Mouse (Mus musculus) adrenal gland, postnatal 4 days (tissue): ENCODE data around the gene Gpd2. TPM values are rescaled to one million over a fixed set of nuclear protein-coding genes. Genes with fewer than 3 reads are reported as not detected.

Experiments
- DNase-seq, 2 experiments: peaks; one replicate each; pipeline ENCODE4 v3.0.0; 2021 to 2022; ENCODE audit warnings: low spot score in 2 of 2, mixed read lengths in 2 of 2
- long read RNA-seq, 2 experiments: library from polyadenylated mRNA; stranded (forward); transcript quantifications; one replicate each; pipeline ENCODE4 v2.0.0; 2021
- total RNA-seq, 2 experiments: library from RNA; stranded (reverse); gene quantifications; 2 replicates each; pipeline ENCODE4 v1.2.3; 2021

Gene Gpd2
- total RNA-seq, result 10 to 100 TPM; 25.1 to 32.7 TPM
- long read RNA-seq, experiment 1, full-length matches to known transcripts, result 2 of 2 reads
- long read RNA-seq, experiment 1, partial matches to known transcripts, result 0 of 2 reads
- long read RNA-seq, experiment 1, other reads (novel, unspliced or antisense), result 0 of 2 reads
- long read RNA-seq, experiment 2, full-length matches to known transcripts, result 37 of 47 reads
- long read RNA-seq, experiment 2, partial matches to known transcripts, result 3 of 47 reads
- long read RNA-seq, experiment 2, other reads (novel, unspliced or antisense), result 7 of 47 reads

- no peak for DNase-seq
These were observed at the start of gene Gpd2 for GRCm38 (mm10) chr2:57237475-57237919. Gene Gpd2 (plus strand): TSS chr2:57237635.

DNA sequence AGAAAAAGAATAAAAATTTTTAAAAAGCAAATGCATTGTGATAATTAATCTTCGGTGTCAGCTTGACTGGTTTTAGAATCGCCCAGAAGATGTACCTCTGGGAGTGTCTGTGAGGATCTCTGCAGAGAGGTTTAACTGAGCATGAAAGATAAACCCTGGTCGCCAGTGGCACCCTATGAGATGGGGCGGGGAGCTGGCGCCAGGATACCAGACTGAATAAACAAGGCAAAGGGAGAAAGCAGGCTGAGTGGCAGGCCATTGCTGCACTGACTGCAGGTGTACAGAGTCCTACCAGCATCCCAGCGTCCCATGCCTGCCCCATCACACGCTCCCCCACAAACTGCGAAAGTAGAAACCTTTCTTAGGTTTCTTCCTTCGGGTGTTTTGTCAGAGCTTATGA, 49.2 kb upstream of the Gpd2 start:
- no peak for DNase-seq

- no peak for DNase-seq
These were observed 46.6 kb upstream of the Gpd2 start for GRCm38 (mm10) chr2:57190884-57191283.

DNA sequence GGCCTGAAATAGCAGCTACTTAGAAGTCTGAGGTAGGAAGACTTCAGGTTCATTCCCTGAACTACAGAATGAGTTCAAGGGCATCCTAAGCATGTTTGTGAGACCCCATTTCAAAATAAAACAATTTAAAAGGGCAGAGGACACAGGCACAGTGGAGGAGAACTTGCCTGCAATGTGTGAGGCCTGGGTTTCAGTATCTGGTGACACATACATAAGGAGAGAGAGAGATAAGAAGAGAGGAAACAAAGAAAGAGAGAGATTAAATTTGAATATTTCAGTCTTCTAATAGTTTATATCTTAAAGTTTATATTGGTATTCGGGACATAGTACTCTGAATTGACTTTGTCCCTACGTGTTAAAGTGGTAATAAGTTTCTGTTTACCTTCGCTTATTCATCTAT, 38.4 kb upstream of the Gpd2 start:
- DNase-seq, result no peak

GRCm38 (mm10) chr2:57208472-57209083, 28.9 kb upstream of the Gpd2 start:
- no peak for DNase-seq

- DNase-seq, result no peak
These were observed 26.1 kb upstream of the Gpd2 start for GRCm38 (mm10) chr2:57211049-57212001.

DNA sequence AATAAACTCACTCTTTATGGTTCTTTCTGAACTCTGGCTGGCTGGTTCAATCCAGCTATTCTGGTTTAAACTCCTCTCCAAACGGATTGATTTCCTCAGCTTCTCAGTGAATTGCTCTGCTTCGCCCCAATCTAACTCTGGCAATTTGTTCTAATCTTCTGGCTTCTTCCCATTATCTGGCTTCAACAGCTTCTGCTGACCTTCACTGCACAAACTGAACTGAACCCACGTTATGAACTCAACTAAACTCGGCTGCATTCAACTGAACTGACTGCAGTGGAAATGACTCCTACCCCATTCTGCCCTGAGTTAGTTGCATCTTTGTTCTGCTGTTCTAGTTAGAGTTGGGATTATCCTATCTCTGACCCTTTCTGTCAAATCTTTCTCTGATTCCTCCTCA, 24.1 kb upstream of the Gpd2 start:
- no peak for DNase-seq

DNA sequence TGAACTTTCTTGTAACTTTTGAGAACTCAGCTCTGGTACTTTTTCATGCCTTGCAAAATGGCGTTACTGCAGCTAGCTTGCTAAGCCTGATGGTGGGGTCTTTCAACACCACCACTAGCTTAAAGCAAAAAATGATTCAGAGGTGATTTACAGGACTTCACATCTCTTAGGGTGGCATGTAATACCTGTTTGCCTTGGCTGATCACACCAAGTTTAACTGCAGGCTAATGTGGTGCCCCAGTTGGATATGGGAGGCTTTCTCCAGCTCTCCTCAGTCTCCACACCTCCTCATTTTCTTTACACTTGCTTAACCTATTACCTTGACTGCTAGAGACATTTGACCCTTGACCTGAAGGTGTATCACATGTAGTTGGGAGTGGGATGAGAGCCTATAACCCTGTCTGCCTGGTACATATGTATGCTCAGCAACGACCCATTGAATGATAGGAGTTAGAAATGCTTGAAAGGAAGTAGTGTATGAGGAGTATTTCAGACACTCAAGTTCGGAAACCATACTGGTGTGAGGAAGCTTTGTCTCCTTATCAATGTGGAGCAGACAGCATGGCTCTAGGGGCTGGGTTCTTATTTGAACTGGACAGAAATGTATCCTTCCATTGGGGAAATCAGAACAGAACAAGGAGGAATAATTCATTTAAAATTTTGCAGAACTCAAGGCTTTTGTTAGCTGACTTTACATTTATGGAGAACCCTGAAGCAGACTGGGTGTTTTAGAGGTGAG, 14.0 kb upstream of the Gpd2 start:
- DNase-seq, result no peak

DNA sequence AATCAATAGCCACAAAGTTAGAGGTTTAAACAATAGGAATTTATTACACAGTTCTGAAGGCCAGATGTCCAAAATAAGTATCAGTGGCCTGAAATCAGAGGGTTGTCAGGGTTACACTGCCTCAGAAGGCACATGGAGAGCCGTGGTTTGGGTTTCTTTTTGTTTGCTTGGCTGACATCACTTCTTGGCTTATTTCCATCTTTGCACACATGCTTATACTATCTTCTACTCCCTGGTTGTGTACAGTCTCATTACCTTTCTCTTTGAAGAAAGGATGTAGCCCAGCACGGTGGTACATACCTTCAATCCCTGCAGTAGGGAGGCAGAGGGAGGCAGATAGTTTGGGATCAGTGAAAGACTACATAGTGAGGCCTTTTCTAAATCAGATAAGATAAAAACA, 12.2 kb upstream of the Gpd2 start:
- no peak for DNase-seq

GRCm38 (mm10) chr2:57227425-57227824, 10.0 kb upstream of the Gpd2 start:
- no peak for DNase-seq

DNA sequence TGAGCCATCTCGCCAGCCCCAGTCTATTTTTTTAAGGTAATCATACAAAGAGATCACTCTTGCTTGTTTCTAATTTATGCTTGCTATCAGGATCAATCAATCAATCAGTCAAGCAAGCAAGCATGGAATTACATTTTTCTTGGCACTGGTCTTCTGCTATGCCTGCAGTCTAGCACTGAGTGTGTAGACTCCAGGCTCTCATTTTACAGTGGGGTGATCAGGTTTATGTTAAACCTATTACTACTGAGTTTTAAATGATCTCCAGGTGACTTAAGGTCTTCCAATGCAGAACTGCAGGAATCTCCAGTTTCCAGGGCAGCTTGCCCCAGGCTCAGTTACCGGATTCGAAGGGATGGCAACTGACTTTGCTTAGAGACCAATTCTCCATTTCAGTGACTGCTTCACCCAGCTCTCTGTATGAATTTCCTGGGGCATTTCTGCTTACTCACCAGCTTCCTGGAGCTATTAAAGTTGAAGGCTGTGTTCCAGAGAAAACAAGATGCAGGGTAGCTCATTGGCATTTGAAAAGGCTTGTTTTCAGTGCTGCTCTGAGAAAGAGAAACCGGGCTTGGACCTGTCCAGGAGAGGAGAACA, 7.7 kb upstream of the Gpd2 start:
- DNase-seq, result no peak

DNA sequence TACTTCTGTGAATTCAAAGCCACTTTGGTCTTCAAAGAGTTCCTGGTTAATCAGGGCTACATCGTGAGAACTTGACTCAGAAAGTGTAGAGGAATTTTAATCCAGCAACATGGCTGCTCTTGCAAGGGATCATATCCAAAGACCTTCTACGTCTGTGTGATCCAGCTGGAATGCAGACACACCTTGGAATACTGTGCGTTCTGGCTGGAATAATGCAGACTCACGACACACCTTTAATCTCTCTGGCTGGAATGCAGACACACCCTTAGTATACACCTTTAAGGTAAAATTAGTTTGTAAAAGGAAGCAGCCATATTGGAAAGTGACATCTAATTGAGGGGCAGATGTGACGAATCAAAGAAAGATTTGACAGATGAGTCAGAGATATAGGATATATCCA, 6.0 kb upstream of the Gpd2 start:
- DNase-seq, result no peak

DNA sequence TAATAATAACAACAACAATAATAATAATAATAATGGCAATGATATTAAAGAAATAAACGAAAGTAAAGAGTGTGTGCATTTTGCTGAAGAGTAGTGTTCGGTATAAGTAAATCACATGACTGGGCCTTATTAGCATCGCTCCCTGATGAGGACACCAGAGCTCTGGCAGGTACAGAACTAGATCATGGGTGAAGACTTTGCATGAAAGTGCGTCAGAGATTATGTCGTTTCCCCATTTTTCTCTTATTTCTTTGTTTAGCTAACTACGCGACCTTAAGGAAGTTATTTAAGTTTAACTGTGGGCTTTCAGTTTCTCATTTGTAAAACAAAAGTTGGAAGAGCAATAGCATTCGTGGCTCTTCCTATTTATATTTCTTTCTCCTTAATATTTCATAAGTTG, 5.1 kb upstream of the Gpd2 start:
- DNase-seq, result no peak

DNA sequence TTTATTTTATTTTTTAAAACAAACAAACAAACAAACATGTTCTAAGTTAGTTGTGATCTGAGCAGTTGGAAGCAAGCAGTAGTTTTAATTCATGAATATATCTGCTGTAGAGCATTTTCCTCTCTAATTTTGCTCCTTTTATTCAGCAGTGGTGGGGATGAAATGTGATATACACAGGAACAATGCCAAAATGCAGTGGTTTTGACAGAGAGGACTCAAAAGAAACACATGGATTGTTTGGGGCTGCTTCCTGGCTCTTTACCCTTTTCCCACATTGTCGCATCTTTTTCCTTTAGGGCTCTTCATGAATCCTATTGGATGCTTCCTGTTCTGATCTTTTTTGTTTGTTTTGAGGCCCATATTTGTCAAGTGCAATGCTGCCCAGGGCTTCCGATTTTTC, 1.2 kb upstream of the Gpd2 start:
- DNase-seq, result no peak

GRCm38 (mm10) chr2:57237026-57237425, 409 bp upstream of the Gpd2 start:
- no peak for DNase-seq

DNA sequence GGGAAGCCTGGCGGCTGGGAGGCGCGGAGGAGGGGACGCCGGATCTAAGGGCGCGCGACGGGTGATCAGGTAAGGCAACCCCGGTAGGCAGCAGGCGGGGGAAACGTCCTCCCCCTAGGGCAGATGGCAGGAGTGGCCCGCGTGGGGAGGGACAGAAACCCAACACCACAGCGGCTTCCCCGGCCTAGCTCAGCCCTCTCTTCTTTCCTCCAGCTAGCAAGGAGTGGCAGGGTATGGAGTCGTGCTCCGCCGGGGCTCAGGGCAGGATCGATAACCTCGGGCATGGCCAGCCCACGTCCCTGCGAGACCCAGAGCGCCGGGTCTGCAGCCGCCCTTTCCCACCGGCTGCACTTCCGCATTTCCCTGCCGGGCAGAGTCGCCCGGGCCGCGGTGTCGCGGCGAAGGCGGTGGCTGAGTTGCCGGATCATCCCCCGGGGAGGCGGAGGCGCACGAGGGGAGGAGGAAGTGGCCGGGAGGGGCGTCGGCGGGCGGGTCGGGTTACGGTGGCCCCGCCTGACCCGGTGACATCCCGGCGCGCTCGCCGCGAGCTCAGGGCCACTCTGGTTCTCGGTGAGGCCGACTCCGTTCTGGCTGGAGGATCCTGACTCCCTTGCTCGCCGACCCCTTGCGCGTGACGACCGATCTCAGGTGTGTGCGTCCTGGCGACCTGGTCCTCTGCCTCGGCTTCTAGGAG, 632 bp downstream of the Gpd2 start:
- peak; percentile 68 to 82 for DNase-seq

- no peak for DNase-seq
These were observed 1.3 kb downstream of the Gpd2 start for GRCm38 (mm10) chr2:57238614-57239165.

GRCm38 (mm10) chr2:57239356-57239755, 1.9 kb downstream of the Gpd2 start:
- DNase-seq, result no peak

DNA sequence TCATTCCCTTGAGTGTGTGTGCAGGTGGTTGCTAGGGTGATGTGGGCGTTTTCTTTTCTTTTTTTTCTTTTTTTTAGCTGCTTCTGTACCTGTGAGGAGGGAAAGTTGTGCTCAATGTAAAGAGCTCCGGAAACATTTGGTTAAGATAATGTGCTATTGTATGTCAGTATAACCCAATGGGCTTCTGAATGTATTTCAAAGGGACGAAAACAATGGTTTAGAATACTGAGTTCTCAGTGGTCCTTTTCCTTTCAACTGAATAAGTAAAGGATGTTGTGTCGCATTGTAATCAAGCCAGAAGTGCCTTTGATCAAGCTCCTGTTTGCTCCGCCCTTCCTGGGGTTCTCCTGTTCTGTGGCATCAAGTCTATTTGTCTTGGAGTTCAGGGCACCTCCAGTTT, 6.6 kb downstream of the Gpd2 start:
- DNase-seq, result no peak
